Mouse (Mus musculus): ENCODE results near the gene Gm17268.

The Gm17268 gene

GRCm38 (mm10) chr11:82032136-82032535, 6.2 kb downstream of the Gm17268 start:
- no peak for DNase-seq (ENCODE audit: low spot score)

GRCm38 (mm10) chr11:82030171-82030570, 8.2 kb downstream of the Gm17268 start:
- no peak for DNase-seq (ENCODE audit: low spot score)

GRCm38 (mm10) chr11:82023769-82024168, 14.6 kb downstream of the Gm17268 start:
- no peak for DNase-seq (ENCODE audit: low spot score)

- no peak for DNase-seq (ENCODE audit: low spot score)
Measured at GRCm38 (mm10) chr11:82022504-82023056, 15.8 kb downstream of the Gm17268 start.

DNA sequence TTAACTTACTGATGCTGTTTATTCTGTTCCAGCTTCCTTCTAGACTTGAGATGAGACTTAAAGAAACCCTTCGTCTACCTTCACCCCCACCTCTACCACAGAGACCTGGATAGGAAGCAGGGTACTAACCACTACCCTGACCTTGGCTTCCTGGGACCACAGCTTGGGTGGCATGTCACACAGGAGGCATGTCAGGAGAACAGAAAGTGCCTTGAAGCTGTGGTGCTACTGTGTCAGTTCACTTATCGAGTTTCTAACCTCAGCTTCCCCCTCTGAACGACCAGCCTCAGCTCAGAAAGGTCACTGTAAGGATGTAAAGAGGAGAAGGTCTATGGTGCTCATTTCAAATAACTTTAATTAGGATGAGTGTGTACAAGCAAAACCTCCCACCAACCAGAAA, 17.0 kb downstream of the Gm17268 start:
- no peak for DNase-seq (ENCODE audit: low spot score)

DNA sequence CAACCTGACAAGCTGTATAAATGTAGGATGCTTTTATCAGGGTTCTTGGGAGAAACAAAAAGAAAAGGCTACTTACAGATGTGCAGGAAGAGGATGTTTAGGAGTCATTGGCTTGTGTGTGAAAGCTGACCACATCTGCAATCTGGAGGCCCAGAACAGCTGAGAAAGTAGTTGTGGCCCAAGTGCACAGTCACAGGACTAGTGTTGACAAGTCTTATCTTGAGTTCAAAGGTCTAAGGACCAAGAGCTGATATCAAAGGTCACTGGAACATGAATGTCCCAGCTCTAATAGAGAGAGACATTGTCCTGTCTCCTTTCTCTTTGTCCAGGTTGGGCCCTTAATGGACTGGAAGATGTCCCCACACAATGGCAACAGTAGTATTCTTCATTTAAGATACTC, 18.6 kb downstream of the Gm17268 start:
- no peak for DNase-seq (ENCODE audit: low spot score)

GRCm38 (mm10) chr11:82019389-82019788, 19.0 kb downstream of the Gm17268 start:
- DNase-seq (ENCODE audit: low spot score), result no peak

DNA sequence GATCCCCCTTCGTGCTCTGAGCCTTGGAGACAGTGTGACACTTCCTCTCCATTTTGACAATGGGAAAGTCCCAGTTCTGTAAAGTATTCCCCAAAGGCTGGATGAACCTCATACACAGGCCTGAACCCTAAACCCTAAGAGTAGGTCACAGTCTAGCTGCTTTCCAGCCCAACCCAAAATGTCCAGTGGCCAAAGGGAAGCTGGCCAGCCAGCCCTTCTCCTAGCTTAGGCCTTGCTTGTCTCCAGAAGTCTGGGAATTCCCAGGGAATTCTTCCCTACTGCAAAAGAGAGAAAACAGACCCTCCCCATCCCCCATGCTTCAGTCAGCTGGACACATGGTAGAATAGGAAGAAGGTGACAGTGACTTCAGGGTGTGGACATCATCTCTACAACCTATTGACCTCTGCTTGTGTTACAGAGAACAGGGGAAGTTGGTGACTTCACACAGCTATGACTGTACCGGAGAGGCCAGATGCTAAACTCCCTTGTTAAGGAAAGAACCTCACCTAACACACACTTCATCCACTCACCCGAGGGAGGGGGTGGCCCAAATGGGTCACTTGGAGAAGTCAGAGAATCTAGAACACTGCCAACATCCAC, 22.1 kb downstream of the Gm17268 start:
- no peak for DNase-seq (ENCODE audit: low spot score)

GRCm38 (mm10) chr11:82015066-82015465, 23.3 kb downstream of the Gm17268 start:
- no peak for DNase-seq (ENCODE audit: low spot score)

DNA sequence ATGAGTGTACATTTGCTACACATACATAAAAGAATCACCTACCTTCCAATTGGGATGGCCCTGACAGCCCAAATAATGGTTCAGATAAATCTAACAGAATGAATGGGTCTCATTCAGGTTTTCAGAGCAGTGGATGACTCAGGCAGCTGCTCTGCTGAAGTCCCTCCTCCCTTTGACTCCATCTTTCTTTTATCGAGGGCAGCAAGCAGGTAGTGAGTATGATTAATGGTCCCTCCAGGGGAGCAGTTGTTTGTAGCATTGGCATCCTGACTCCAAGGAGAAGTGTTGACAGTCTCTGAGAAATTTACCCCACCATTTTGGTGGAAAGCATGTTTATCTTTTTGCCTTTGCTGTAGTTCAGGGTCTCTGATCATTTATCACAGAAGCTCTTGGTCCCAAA, 24.6 kb downstream of the Gm17268 start:
- no peak for DNase-seq (ENCODE audit: low spot score)

DNA sequence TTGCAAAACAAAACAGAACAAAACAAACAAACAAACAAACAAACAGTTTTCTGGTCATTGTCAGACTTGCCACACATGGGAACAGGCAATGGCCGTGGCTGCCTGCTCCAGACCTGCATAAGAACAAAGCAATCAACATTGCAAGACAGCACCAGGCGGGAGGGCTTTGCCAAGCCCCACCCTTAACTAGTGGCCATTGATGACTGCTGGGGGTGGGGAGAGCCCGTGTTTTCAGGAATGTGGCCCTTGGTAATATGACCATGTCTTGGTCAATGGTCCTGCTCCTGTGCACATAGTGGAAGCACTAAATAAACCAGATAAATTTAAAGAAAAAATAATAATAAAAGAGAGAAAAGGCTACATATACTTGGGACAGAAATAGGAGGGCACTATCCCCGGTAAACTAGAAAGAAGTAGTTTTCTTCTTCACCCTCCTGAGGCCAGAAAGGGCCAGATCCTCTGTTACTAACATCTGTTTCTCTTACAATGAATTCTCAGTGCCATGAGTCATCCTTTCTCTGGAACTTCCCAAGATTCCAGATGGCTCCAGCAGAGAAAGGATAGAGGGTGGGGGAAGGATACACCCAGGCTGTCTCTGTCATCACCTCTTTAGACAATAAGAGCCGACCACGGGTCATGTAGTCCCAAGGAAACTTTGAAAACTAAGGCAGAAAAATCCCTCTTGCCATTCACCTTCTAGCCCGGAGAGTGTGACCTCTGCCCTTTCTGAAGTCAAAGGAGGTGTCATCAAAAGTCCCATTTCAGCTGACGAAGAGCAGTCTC, 26.8 kb downstream of the Gm17268 start:
- DNase-seq (ENCODE audit: low spot score), result no peak

- no peak for DNase-seq (ENCODE audit: low spot score)
Measured at GRCm38 (mm10) chr11:82010115-82010514, 28.2 kb downstream of the Gm17268 start.

DNA sequence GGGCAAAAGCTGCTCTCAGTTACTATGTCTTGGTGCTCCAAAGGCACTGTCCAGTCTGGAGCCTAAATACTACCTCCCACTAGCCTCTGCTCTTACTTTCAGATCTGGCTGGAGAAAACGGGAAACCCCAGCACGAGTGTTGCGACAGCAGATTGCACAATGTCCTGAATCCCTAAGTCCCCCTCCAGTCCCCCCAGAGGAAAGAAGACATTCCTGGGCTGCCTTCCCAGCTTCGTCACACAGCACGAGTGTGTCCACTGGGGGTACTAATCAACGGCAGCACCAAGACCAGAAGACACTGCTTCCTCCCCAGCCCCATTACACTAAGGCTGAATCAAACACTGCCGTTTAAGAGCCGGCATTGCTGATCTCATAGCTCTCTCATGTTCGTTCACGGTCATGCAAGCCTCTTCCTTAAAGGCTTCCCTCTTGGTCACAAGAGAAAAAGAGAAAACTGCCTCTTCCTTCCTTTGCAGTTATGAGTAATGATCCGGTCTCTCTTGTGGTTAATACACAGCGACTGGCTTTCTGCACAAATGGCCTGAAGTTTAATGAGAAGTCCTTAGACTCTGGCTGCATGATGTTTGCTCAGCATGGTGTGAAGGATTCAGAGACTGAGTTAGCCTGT, 31.5 kb downstream of the Gm17268 start:
- DNase-seq (ENCODE audit: low spot score), result no peak

GRCm38 (mm10) chr11:82004810-82005209, 33.6 kb downstream of the Gm17268 start:
- DNase-seq (ENCODE audit: low spot score), result no peak

- DNase-seq (ENCODE audit: low spot score), result no peak
Measured at GRCm38 (mm10) chr11:82000581-82000980, 37.8 kb downstream of the Gm17268 start.

DNA sequence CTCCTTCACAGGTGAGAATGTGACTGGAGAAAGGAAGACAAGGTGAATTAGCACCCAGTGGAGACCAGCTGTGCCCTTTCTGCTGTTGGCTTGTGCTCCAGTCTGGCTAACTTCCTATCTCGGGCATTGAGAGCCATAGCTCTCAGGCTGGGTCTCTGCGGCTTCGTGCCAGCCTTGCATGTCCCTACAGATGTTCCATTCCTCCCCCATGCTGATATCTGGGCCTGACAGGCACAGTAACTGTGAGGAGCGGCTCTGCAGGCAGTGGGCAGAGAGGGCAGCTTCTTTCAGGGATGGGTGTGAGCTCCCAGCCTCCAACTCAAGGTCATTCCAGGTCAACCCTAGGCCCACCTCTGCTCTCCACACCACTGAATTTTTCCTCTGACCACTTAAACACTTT, 38.9 kb downstream of the Gm17268 start:
- no peak for DNase-seq (ENCODE audit: low spot score)

GRCm38 (mm10) chr11:81998646-81999045, 39.7 kb downstream of the Gm17268 start:
- no peak for DNase-seq (ENCODE audit: low spot score)

GRCm38 (mm10) chr11:81997085-81997484, 41.3 kb downstream of the Gm17268 start:
- DNase-seq (ENCODE audit: low spot score), result no peak

GRCm38 (mm10) chr11:81996172-81996841, 42.1 kb downstream of the Gm17268 start:
- DNase-seq (ENCODE audit: low spot score), result no peak

DNA sequence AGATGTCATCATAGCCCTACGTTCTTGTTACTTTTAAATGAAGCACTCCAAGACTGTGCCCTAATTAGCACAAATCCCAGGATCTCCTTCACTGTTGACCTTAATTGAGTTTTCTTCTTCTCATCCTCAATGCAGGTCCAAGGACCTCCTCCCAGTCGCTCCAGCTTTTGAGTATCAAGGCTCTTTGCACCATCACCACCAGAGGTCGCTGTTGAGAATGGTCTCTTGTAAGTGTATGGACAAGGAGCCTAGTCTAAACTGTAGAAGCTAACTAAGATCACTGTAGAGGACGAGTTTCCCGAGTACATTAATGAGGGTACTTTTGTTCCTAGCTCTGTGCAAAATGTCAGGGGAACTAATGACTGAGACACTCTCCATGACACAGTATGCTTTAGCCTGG, 55.2 kb downstream of the Gm17268 start:
- no peak for DNase-seq (ENCODE audit: low spot score)

DNA sequence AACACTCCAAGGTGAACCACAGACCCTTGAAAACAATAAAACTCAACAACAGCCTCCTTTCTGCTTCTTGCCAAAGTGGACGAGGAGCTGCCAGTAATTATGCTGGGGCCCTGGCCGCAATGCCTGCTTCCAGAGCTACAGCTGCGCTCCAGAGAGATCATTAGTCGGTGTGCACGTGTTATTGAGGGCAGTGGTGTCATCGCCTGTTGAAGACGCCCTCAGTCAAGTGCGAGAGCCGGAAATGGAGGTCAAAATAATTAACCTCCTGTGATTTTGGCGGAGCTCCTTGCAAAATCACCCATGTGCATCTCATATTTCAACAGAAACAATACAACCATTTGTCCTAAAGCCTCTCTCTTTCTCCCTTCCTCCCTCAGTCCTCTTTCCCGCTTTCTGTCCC, 56.2 kb downstream of the Gm17268 start:
- no peak for DNase-seq (ENCODE audit: low spot score)
